8 mouse cellular contexts compared by ENCODE assay signal in genomic region chr2:35256932-35257331, GRCm38 (mm10). TPM values are rescaled to one million over a fixed set of nuclear protein-coding genes. Genes with fewer than 3 reads are reported as not detected.
DNase-seq lines count a peak whose midpoint lies in the region; ATAC-seq and TF ChIP-seq lines count a peak whose summit lies in the region.

No protein-coding gene starts in this region.

- peak overlapping the region; percentile 69 for H3K9ac ChIP-seq in limb, embryonic 12.5 days (replicated peaks)

- ATAC-seq in limb, embryonic 12.5 days (ENCODE audit: insufficient number of reproducible peaks, insufficient read depth, low FRiP score, low TSS enrichment, low read depth), result no peak

- peak overlapping the region; percentile 89 for H3K27ac ChIP-seq in embryonic fibroblast, embryonic 13.5 days (ENCODE audit: insufficient read depth, low read length)
- no peak overlapping the region for H3K27ac ChIP-seq in limb, embryonic 12.5 days
- no peak overlapping the region for H3K27ac ChIP-seq in olfactory bulb, adult 2 months (ENCODE audit: insufficient read depth, low read depth, low read length)

- H3K27me3 ChIP-seq in limb, embryonic 12.5 days, result peaks cover 40% of the 10 kb centered on the region

- H3K4me1 ChIP-seq in lung, adult 2 months (ENCODE audit: control insufficient read depth, insufficient read depth, low read length), result peaks cover 11% of the 10 kb centered on the region; the same call in 1 of the 2 replicates
- H3K4me1 ChIP-seq in embryonic fibroblast, embryonic 13.5 days (ENCODE audit: control insufficient read depth, insufficient read depth, low read length), result peaks cover 13% of the 10 kb centered on the region
- H3K4me1 ChIP-seq in limb, embryonic 12.5 days (replicated peaks), result peaks cover 36% of the 10 kb centered on the region
- H3K4me1 ChIP-seq in olfactory bulb, adult 2 months (ENCODE audit: control insufficient read depth, insufficient read depth, low read length), result peaks cover 30% of the 10 kb centered on the region

- H3K9me3 ChIP-seq in limb, embryonic 12.5 days, result no peaks in the 10 kb centered on the region

- peak overlapping the region; percentile 11 for H3K4me3 ChIP-seq in lung, adult 2 months (replicated peaks; ENCODE audit: extremely low read depth, low read depth, low read length)
- peak overlapping the region; percentile 94 for H3K4me3 ChIP-seq in embryonic fibroblast, embryonic 13.5 days (ENCODE audit: insufficient read depth, low read length)
- H3K4me3 ChIP-seq in limb, embryonic 12.5 days (replicated peaks), result peak overlapping the region; percentile 58
- peak overlapping the region; percentile 84 for H3K4me3 ChIP-seq in olfactory bulb, adult 2 months (ENCODE audit: insufficient read depth, low read depth, low read length)

- peak overlapping the region; percentile 91 for H3K4me2 ChIP-seq in limb, embryonic 12.5 days

- DNase-seq in lung, adult 2 months, result no peak
- DNase-seq in lung, postnatal 10 days, result no peak
- no peak for DNase-seq in gastrocnemius, adult 8-10 months (ENCODE audit: low spot score in 2 of 2)
- DNase-seq in embryo, embryonic 10.5 days (ENCODE audit: low spot score), result no peak
- DNase-seq in MN1 (ENCODE audit: low spot score), result no peak

- TF ChIP-seq CTCF in lung, adult 2 months (IDR thresholded peaks at IDR 0.05; ENCODE audit: insufficient read depth, low read length), result no peak
- TF ChIP-seq CTCF in embryonic fibroblast, embryonic 13.5 days (IDR thresholded peaks at IDR 0.05; ENCODE audit: borderline replicate concordance, insufficient read depth, low read length), result no peak
- no peak for TF ChIP-seq CTCF in olfactory bulb, adult 2 months (IDR thresholded peaks at IDR 0.05; ENCODE audit: insufficient read depth, low read depth, low read length)

- no peak for TF ChIP-seq POLR2A in lung, adult 2 months (IDR thresholded peaks at IDR 0.05; ENCODE audit: borderline replicate concordance, extremely low read depth, low read depth, low read length)
- 0 out of 2 replicates have a peak, but pooled peaks have one; percentile 9 for TF ChIP-seq POLR2A in embryonic fibroblast, embryonic 13.5 days (IDR thresholded peaks at IDR 0.05; ENCODE audit: low read depth, low read length)
- TF ChIP-seq POLR2A in olfactory bulb, adult 2 months (IDR thresholded peaks at IDR 0.05; ENCODE audit: insufficient read depth, low read depth, low read length), result no peak

- H3K36me3 ChIP-seq in limb, embryonic 12.5 days, result no peaks in the 10 kb centered on the region

- 51% methylated on average over 8 of the region's 8 CpGs for WGBS in lung, adult 2 months
- WGBS in limb, embryonic 12.5 days, result 38% methylated on average over 8 of the region's 8 CpGs
- 56% methylated on average over 8 of the region's 8 CpGs for WGBS in olfactory bulb, adult 2 months

RNA-seq across cellular contexts. Expression of gene Gsn, which starts 0.8 kb away (rescaled TPM):
- polyA plus RNA-seq in lung, adult 2 months (2012; rRNA removed), result 2,994 and 3,301 TPM in 2 replicates
- polyA plus RNA-seq in embryonic fibroblast, embryonic 13.5 days (2011; ENCODE audit: insufficient read length, low read depth, missing spikeins), result 451 and 719 TPM in 2 replicates
- polyA plus RNA-seq in limb, embryonic 12.5 days (2016; fragmentation: Nextera tagmentation; extraction: Ambion mirVana), result 45.2 and 52.5 TPM in 2 replicates
- polyA plus RNA-seq in olfactory bulb, adult 2 months (2012; ENCODE audit: insufficient read depth, insufficient read length, low replicate concordance, missing spikeins), result not detected in 2 replicates
- total RNA-seq in gastrocnemius, adult 8-10 months (2022), result 100 to 1,000 TPM; 276 to 604 (median 428) TPM

RNA-seq across cellular contexts. Expression of gene Rab14, which starts 56.0 kb away (rescaled TPM):
- 120 and 360 TPM in 2 replicates for polyA plus RNA-seq in lung, adult 2 months (2012; rRNA removed)
- polyA plus RNA-seq in embryonic fibroblast, embryonic 13.5 days (2011; ENCODE audit: insufficient read length, low read depth, missing spikeins), result 151 and 159 TPM in 2 replicates
- polyA plus RNA-seq in limb, embryonic 12.5 days (2016; fragmentation: Nextera tagmentation; extraction: Ambion mirVana), result 270 and 291 TPM in 2 replicates
- polyA plus RNA-seq in olfactory bulb, adult 2 months (2012; ENCODE audit: insufficient read depth, insufficient read length, low replicate concordance, missing spikeins), result 306 and 317 TPM in 2 replicates
- total RNA-seq in gastrocnemius, adult 8-10 months (2022), result 10 to 100 TPM; 70.2 to 83.8 (median 76.1) TPM

Comparison
In these comparisons a context has a peak if more than half of its experiments do, and no peak if none do; other contexts are left out.
1. H3K4me3 ChIP-seq: peak in every context shown above with its lines; median percentile 94 in embryonic fibroblast, embryonic 13.5 days; 84 in olfactory bulb, adult 2 months; 58 in limb, embryonic 12.5 days; 11 in lung, adult 2 months.